Mouse (Mus musculus) G1E (cell line): ENCODE results near the gene Hoxa3.

Experiments used
- CTCF ChIP-seq: IDR thresholded peaks from 2 replicates; pipeline ENCODE4 v1.5.1; 2012; ENCODE audit warnings: low read depth, low read length, inconsistent platforms, mixed read lengths
- TAL1 ChIP-seq: conservative IDR thresholded peaks from 2 replicates; pipeline ENCODE4 v1.6.1; 2012; ENCODE audit warnings: low read depth, low read length, inconsistent platforms, mixed read lengths

GRCm38 (mm10) chr6:52233546-52234427 lies 20.7 kb upstream of the Hoxa3 start:
- TF ChIP-seq CTCF, result no peak
- no peak for TF ChIP-seq TAL1
